Mouse (Mus musculus) MEL (cell line): ENCODE results near the gene Tjp3. TPM values are rescaled to one million over a fixed set of nuclear protein-coding genes. Genes with fewer than 3 reads are reported as not detected.
A peak's percentile ranks its signal among the peaks of the same experiment; 100 is the strongest.

Experiments used
- DNase-seq: peaks from one replicate; pipeline ENCODE4 v3.0.0; 2011; ENCODE audit warnings: low read depth, low spot score
- H3K27ac ChIP-seq: 2 replicates; pipeline ENCODE4 v1.5.1; 2012; ENCODE audit warnings: low read depth, mild to moderate bottlenecking, control low read depth, low read length, moderate library complexity; ENCODE audit not compliant: control insufficient read depth
- H3K27me3 ChIP-seq, 2 experiments: fragments of 150-350 bp in 1 of 2; sonication (generic) in 1 of 2; 2 replicates each; pipeline ENCODE4 v1.6.1; 2012; ENCODE audit warnings: low read length in 2 of 2, mild to moderate bottlenecking in 2 of 2, improper control_type of control experiment in 1 of 2, moderate library complexity in 1 of 2; ENCODE audit not compliant: insufficient read depth in 2 of 2, control insufficient read depth in 1 of 2
- H3K36me3 ChIP-seq, 2 experiments: 2 replicates each; pipeline ENCODE4 v1.6.1; 2012 to 2014; ENCODE audit warnings: low read length in 2 of 2, improper control_type of control experiment in 1 of 2, inconsistent platforms in 1 of 2, mild to moderate bottlenecking in 1 of 2; ENCODE audit not compliant: insufficient read depth in 2 of 2, control insufficient read depth in 1 of 2
- H3K4me1 ChIP-seq, 2 experiments: fragments of 150-350 bp in 1 of 2; sonication (generic) in 1 of 2; 2 replicates each; pipeline ENCODE4 v1.6.1; 2012; ENCODE audit warnings: low read length in 2 of 2, improper control_type of control experiment in 1 of 2, mild to moderate bottlenecking in 1 of 2; ENCODE audit not compliant: insufficient read depth in 2 of 2, control insufficient read depth in 1 of 2
- H3K4me3 ChIP-seq, 2 experiments: fragments of 150-350 bp in 1 of 2; sonication (generic) in 1 of 2; 2 replicates each; pipeline ENCODE4 v1.5.1; 2012; ENCODE audit warnings: low read depth in 2 of 2, low read length in 2 of 2, mild to moderate bottlenecking in 2 of 2, moderate library complexity in 2 of 2, control low read depth in 1 of 2, improper control_type of control experiment in 1 of 2; ENCODE audit not compliant: control insufficient read depth in 1 of 2, insufficient read depth in 1 of 2
- H3K79me2 ChIP-seq: 2 replicates; pipeline ENCODE4 v1.6.1; 2012; ENCODE audit warnings: mild to moderate bottlenecking, low read length, moderate library complexity; ENCODE audit not compliant: control insufficient read depth, poor library complexity, insufficient read depth
- H3K9ac ChIP-seq: 2 replicates; pipeline ENCODE4 v1.6.1; 2012; ENCODE audit warnings: low read depth, mild to moderate bottlenecking, control low read depth, low read length, moderate library complexity; ENCODE audit not compliant: control insufficient read depth, poor library complexity, severe bottlenecking
- H3K9me3 ChIP-seq: fragments of 150-350 bp; sonication (generic); replicated peaks from 2 replicates; pipeline ENCODE4 v1.6.1; 2012; ENCODE audit warnings: mild to moderate bottlenecking, low read length, improper control_type of control experiment, moderate library complexity; ENCODE audit not compliant: insufficient read depth
- CHD1 ChIP-seq: IDR thresholded peaks from 2 replicates; pipeline ENCODE4 v1.6.1; 2012; ENCODE audit warnings: low read depth, mild to moderate bottlenecking, inconsistent platforms, low read length, improper control_type of control experiment
- CTCF ChIP-seq, 3 experiments: IDR thresholded peaks in 2 of 3; conservative IDR thresholded peaks in 1 of 3; 2 replicates each; pipeline ENCODE4 v1.5.1; 2011 to 2012; ENCODE audit warnings: low read length in 3 of 3, low read depth in 2 of 3, mild to moderate bottlenecking in 2 of 3, improper control_type of control experiment in 1 of 3, inconsistent platforms in 1 of 3, mixed read lengths in 1 of 3, moderate library complexity in 1 of 3; ENCODE audit not compliant: control insufficient read depth in 1 of 3, insufficient read depth in 1 of 3, poor library complexity in 1 of 3, severe bottlenecking in 1 of 3
- ELF1 ChIP-seq: IDR thresholded peaks from 2 replicates; pipeline ENCODE4 v1.6.1; 2014; ENCODE audit warnings: low read depth, mild to moderate bottlenecking, inconsistent platforms, low read length, improper control_type of control experiment, moderate library complexity
- GABPA ChIP-seq: IDR thresholded peaks from 2 replicates; pipeline ENCODE4 v1.6.1; 2012; ENCODE audit warnings: low read depth, mild to moderate bottlenecking, inconsistent platforms, low read length, improper control_type of control experiment, moderate library complexity
- HCFC1 ChIP-seq: IDR thresholded peaks from 2 replicates; pipeline ENCODE4 v1.6.1; 2012; ENCODE audit warnings: low read depth, mild to moderate bottlenecking, inconsistent platforms, low read length, improper control_type of control experiment, moderate library complexity
- KAT2A ChIP-seq: conservative IDR thresholded peaks from 2 replicates; pipeline ENCODE4 v1.6.1; 2012; ENCODE audit warnings: low read depth, low read length, improper control_type of control experiment, inconsistent platforms
- MAFK ChIP-seq: IDR thresholded peaks from 2 replicates; pipeline ENCODE4 v1.6.1; 2011; ENCODE audit warnings: low read depth, mild to moderate bottlenecking, low read length, improper control_type of control experiment, borderline replicate concordance
- MAX ChIP-seq: IDR thresholded peaks from 2 replicates; pipeline ENCODE4 v1.6.1; 2011; ENCODE audit warnings: low read length, improper control_type of control experiment
- MAZ ChIP-seq: IDR thresholded peaks from 2 replicates; pipeline ENCODE4 v1.6.1; 2012; ENCODE audit warnings: low read depth, mild to moderate bottlenecking, inconsistent platforms, low read length, improper control_type of control experiment
- MEF2A ChIP-seq: IDR thresholded peaks from 2 replicates; pipeline ENCODE4 v1.6.1; 2014; ENCODE audit warnings: low read depth, mild to moderate bottlenecking, inconsistent platforms, low read length, improper control_type of control experiment; ENCODE audit not compliant: poor library complexity, insufficient replicate concordance, severe bottlenecking; ENCODE audit errors: extremely low read depth
- MXI1 ChIP-seq: IDR thresholded peaks from 2 replicates; pipeline ENCODE4 v1.6.1; 2011; ENCODE audit warnings: mild to moderate bottlenecking, low read depth, low read length, improper control_type of control experiment
- MYC ChIP-seq: IDR thresholded peaks from 2 replicates; pipeline ENCODE4 v1.6.1; 2011; ENCODE audit warnings: low read depth, mild to moderate bottlenecking, low read length, improper control_type of control experiment, moderate library complexity
- NRF1 ChIP-seq: IDR thresholded peaks from 2 replicates; pipeline ENCODE4 v1.6.1; 2014; ENCODE audit warnings: low read depth, mild to moderate bottlenecking, inconsistent platforms, low read length, improper control_type of control experiment, moderate library complexity; ENCODE audit not compliant: poor library complexity, insufficient read depth, severe bottlenecking
- POLR2A ChIP-seq, 2 experiments: IDR thresholded peaks; 2 replicates each; pipeline ENCODE4 v1.6.1; 2011 to 2012; ENCODE audit warnings: low read length in 2 of 2, mild to moderate bottlenecking in 2 of 2, control low read depth in 1 of 2, improper control_type of control experiment in 1 of 2, low read depth in 1 of 2, moderate library complexity in 1 of 2; ENCODE audit not compliant: control insufficient read depth in 1 of 2, insufficient read depth in 1 of 2, poor library complexity in 1 of 2
- RAD21 ChIP-seq: IDR thresholded peaks from 2 replicates; pipeline ENCODE4 v1.6.1; 2011; ENCODE audit warnings: mild to moderate bottlenecking, low read depth, low read length, improper control_type of control experiment
- SIN3A ChIP-seq: IDR thresholded peaks from 2 replicates; pipeline ENCODE4 v1.6.1; 2012; ENCODE audit warnings: low read length, improper control_type of control experiment, inconsistent platforms
- SMC3 ChIP-seq: IDR thresholded peaks from 2 replicates; pipeline ENCODE4 v1.6.1; 2011; ENCODE audit warnings: low read depth, low read length, improper control_type of control experiment
- TAL1 ChIP-seq: IDR thresholded peaks from 2 replicates; pipeline ENCODE4 v1.6.1; 2012; ENCODE audit warnings: mild to moderate bottlenecking, inconsistent platforms, low read length, moderate library complexity, mixed read lengths
- TBP ChIP-seq: IDR thresholded peaks from 2 replicates; pipeline ENCODE4 v1.8.0; 2011; ENCODE audit warnings: low read depth, low read length, improper control_type of control experiment
- TCF12 ChIP-seq: IDR thresholded peaks from 2 replicates; pipeline ENCODE4 v1.6.1; 2014; ENCODE audit warnings: low read depth, mild to moderate bottlenecking, inconsistent platforms, low read length, improper control_type of control experiment, moderate library complexity
- USF1 ChIP-seq: IDR thresholded peaks from 2 replicates; pipeline ENCODE4 v1.6.1; 2014; ENCODE audit warnings: low read depth, mild to moderate bottlenecking, inconsistent platforms, low read length, improper control_type of control experiment, moderate library complexity
- ZMIZ1 ChIP-seq: IDR thresholded peaks from 2 replicates; pipeline ENCODE4 v1.6.1; 2012; ENCODE audit warnings: low read depth, mild to moderate bottlenecking, inconsistent platforms, low read length, improper control_type of control experiment, moderate library complexity
- polyA plus RNA-seq, 2 experiments: library from polyadenylated mRNA; stranded (reverse) in 1 of 2; unstranded in 1 of 2; fragments of >175 nt in 1 of 2; fragments of >200 nt in 1 of 2; gene quantifications; 2 replicates each; pipeline versions ENCODE4 v1.2.1 to v1.2.4; 2012; ENCODE audit warnings: low replicate concordance in 2 of 2, low read depth in 1 of 2; ENCODE audit not compliant: insufficient read length in 2 of 2, insufficient read depth in 1 of 2, missing spikeins in 1 of 2
- total RNA-seq: library from RNA; depleted of rRNA; stranded (reverse); fragments of 300-350 nt; gene quantifications from 2 replicates; pipeline ENCODE4 v1.2.3, GENCODE M21; 2012

The Tjp3 gene
- total and polyA plus RNA-seq, 3 experiments, result 2.9 to 4.9 TPM; not detected in 1

DNA sequence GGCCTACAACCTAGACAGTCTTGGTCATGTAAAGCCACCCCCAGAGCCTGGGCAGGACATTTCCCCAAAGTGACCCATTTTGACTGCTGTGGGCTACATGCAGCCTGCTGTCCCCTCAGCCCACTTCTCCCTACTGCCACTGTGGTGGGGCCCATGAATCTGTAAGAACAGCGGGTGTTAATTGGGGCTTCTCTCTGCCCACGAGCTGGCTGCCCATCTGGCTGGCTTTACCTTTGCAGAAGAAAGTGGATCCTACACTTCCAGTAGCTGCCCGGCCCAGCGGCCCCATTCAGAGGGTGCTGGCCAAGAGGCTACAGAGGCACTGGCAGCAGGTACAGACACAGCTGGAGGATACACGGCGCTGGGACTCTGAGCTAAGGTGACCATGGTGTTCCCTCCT is 46.2 kb downstream of the Tjp3 start:
- DNase-seq, result no peak
- TF ChIP-seq MXI1 (no peak), USF1 (no peak), TCF12 (no peak), MAX (no peak), KAT2A (no peak), CHD1 (no peak), GABPA (no peak)
- H3K9me3 ChIP-seq, result no peaks in the 10 kb centered on the region
- peaks cover 0 to 2% of the 10 kb centered on the region in 2 experiments; a peak in 1 of 4 replicates for H3K36me3 ChIP-seq
- peaks cover 0 to 8% of the 10 kb centered on the region in 2 experiments; a peak in 2 of 4 replicates for H3K4me1 ChIP-seq
- H3K4me3 ChIP-seq, result no peak overlapping the region
- peak overlapping the region; percentile 16; the same call in 1 of the 2 replicates for H3K9ac ChIP-seq
- no peaks in the 10 kb centered on the region for H3K27me3 ChIP-seq
- H3K79me2 ChIP-seq, result no peaks in the 10 kb centered on the region
- H3K27ac ChIP-seq, result no peak overlapping the region

DNA sequence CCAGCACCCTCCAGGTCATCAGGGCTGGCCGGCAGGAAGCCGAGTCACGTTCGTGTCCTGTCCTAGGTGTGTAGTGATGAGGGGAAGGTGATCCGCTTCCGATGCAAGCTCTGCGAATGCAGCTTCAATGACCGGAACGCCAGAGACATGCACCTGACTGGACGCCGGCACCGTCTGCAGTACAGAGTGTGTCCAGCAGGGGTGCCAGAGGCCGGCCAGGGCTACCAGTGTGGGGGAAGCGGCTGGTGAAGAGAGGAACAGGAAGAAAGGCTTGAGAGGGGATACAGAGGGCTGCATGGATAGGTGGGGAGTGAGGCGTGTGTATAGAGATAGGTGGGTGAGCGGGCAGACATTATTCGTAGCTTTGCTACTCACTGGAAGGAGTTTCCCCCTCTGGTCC is 46.8 kb downstream of the Tjp3 start:
- Histone ChIP-seq H3K36me3 (peaks cover 0 to 2% of the 10 kb centered on the region in 2 experiments; a peak in 1 of 4 replicates), H3K27ac (no peak overlapping the region), H3K4me3 (no peak overlapping the region), H3K9ac (peak overlapping the region; percentile 16; the same call in 1 of the 2 replicates), H3K27me3 (no peaks in the 10 kb centered on the region), H3K9me3 (no peaks in the 10 kb centered on the region), H3K4me1 (peaks cover 0 to 8% of the 10 kb centered on the region in 2 experiments; a peak in 2 of 4 replicates), H3K79me2 (no peaks in the 10 kb centered on the region)
- DNase-seq, result peak; percentile 81
- TF ChIP-seq MXI1 (no peak), ELF1 (peak; percentile 66; the same call in 1 of the 2 replicates), TAL1 (no peak), SIN3A (no peak), HCFC1 (peak; percentile 50; the same call in 1 of the 2 replicates), MEF2A (no peak), MYC (no peak), SMC3 (peak; percentile 34; the same call in 1 of the 2 replicates), CTCF (IDR thresholded peaks at IDR 0.05 in 2 of 3, conservative IDR thresholded peaks at IDR 0.05 in 1 of 3; ENCODE audit: control insufficient read depth in 1 of 3, insufficient read depth in 1 of 3, low read depth in 2 of 3, low read length in 3 of 3, poor library complexity in 1 of 3, severe bottlenecking in 1 of 3) (peak; percentile 82 to 90 (median 88)), MAX (no peak), TBP (no peak), POLR2A (IDR thresholded peaks at IDR 0.05; ENCODE audit: control insufficient read depth in 1 of 2, insufficient read depth in 1 of 2, low read depth in 1 of 2, low read length in 2 of 2, poor library complexity in 1 of 2) (peak in 1 of 2 experiments; percentile 45; a peak in 1 of 4 replicates), MAFK (no peak), RAD21 (peak; percentile 50), ZMIZ1 (no peak), GABPA (no peak), NRF1 (no peak), MAZ (no peak)
